Mouse (Mus musculus): ENCODE results near the gene Acsm3. TPM values are rescaled to one million over a fixed set of nuclear protein-coding genes. Genes with fewer than 3 reads are reported as not detected.

Acsm3 gene
- polyA plus RNA-seq, 1 experiment from 2014 or later = 0.13 TPM

GRCm38 (mm10) chr7:119800488-119800887 lies 39.8 kb downstream of the Acsm3 start:
- H3K27me3 ChIP-seq = no peaks in the 10 kb centered on the region
- no peak for ATAC-seq (replicated peaks; ENCODE audit: insufficient number of reproducible peaks, insufficient read depth, low FRiP score, low read depth)

DNA sequence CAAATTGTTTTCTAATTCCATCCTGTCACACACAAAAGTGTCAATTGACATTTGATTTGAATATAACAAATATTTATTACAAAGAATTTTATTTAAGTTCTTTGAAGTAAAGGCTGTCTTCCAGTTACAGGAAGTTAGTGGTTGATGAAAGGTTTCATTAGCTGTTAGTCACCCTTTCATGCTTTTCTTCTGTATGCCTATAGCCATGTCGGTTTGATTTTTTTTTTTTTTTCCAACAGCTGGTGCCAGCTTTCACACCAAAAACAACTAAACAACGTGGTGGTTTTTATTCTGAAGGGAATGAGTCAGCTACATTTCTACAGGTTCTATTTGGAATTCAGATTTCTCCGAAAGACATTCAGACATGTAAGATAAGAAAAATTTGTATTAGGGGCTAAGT lies 40.3 kb downstream of the Acsm3 start:
- WGBS = 72% methylated on average over 3 of the region's 3 CpGs
- H3K9me3 ChIP-seq (replicated peaks) = no peaks in the 10 kb centered on the region
- no peak overlapping the region for H3K27ac ChIP-seq
- no peak for ATAC-seq (replicated peaks; ENCODE audit: insufficient number of reproducible peaks, insufficient read depth, low FRiP score, low read depth)
- no peaks in the 10 kb centered on the region for H3K27me3 ChIP-seq
- H3K4me2 ChIP-seq = no peak overlapping the region
- no peak overlapping the region for H3K4me3 ChIP-seq
- H3K9ac ChIP-seq = no peak overlapping the region
- no peaks in the 10 kb centered on the region for H3K4me1 ChIP-seq (replicated peaks)
- H3K36me3 ChIP-seq = peaks cover 3% of the 10 kb centered on the region; the same call in 1 of the 2 replicates

More at GRCm38 (mm10) chr7:119800488-119800887, 39.8 kb downstream of the Acsm3 start:
- no peaks in the 10 kb centered on the region for H3K9me3 ChIP-seq (replicated peaks)
- no peak overlapping the region for H3K4me2 ChIP-seq
- no peak overlapping the region for H3K27ac ChIP-seq
- 91% methylated on average over 3 of the region's 3 CpGs for WGBS
- 0 out of 2 replicates have a peak, but pooled peaks cover 1% of the 10 kb centered on the region for H3K36me3 ChIP-seq
- no peak overlapping the region for H3K4me3 ChIP-seq
- H3K4me1 ChIP-seq (replicated peaks) = no peaks in the 10 kb centered on the region
- H3K9ac ChIP-seq = no peak overlapping the region

DNA sequence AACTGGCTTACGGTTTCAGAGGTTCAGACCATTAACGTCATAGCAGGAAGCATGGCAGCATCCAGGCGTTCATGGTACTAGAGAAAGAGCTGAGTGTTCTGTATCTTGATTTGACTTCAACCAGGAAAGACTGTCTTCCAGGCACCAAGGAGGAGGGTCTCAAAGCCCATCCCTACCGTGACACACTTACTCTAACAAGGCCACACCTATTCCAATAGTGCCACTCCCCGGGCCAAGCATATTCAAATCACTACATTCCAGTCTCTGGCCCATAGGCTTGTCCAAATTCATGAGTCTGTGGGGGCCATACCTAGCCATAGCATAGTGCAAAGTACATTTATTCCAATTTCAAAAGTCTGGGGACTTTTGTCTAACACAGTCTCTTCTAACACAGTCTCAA lies 46.7 kb downstream of the Acsm3 start:
- Histone ChIP-seq H3K9ac (no peak overlapping the region), H3K9me3 (replicated peaks) (no peaks in the 10 kb centered on the region), H3K27me3 (no peaks in the 10 kb centered on the region), H3K4me3 (no peak overlapping the region), H3K27ac (no peak overlapping the region), H3K4me1 (replicated peaks) (no peaks in the 10 kb centered on the region), H3K36me3 (peaks cover 29% of the 10 kb centered on the region), H3K4me2 (no peak overlapping the region)
- WGBS = 90% methylated on average over 5 of the region's 5 CpGs
- no peak for ATAC-seq (replicated peaks; ENCODE audit: insufficient number of reproducible peaks, insufficient read depth, low FRiP score, low read depth)

DNA sequence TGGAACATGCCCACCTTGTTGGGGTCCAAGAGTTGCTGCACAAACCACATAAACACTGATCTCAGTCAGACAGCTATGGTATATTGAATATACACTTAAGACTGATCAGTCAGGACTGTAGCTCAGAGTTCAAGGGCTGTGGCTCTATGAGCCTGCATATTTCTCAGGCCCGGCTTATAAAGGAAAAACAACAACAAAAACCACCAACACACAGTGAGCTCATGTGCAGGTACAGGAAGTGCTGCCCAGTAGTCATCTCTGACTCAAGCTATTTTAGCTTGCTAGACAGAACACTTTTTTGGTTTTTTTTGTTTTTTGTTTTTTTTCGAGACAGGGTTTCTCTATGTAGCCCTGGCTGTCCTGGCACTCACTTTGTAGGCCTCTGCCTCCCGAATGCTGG lies 48.0 kb downstream of the Acsm3 start:
- Histone ChIP-seq H3K27me3 (no peaks in the 10 kb centered on the region), H3K4me2 (no peak overlapping the region), H3K4me1 (replicated peaks) (no peaks in the 10 kb centered on the region), H3K9ac (no peak overlapping the region), H3K36me3 (peaks cover 29% of the 10 kb centered on the region), H3K4me3 (no peak overlapping the region), H3K9me3 (replicated peaks) (no peaks in the 10 kb centered on the region), H3K27ac (no peak overlapping the region)
- 85% methylated on average over 3 of the region's 3 CpGs for WGBS
- ATAC-seq (replicated peaks; ENCODE audit: insufficient number of reproducible peaks, insufficient read depth, low FRiP score, low read depth) = no peak

DNA sequence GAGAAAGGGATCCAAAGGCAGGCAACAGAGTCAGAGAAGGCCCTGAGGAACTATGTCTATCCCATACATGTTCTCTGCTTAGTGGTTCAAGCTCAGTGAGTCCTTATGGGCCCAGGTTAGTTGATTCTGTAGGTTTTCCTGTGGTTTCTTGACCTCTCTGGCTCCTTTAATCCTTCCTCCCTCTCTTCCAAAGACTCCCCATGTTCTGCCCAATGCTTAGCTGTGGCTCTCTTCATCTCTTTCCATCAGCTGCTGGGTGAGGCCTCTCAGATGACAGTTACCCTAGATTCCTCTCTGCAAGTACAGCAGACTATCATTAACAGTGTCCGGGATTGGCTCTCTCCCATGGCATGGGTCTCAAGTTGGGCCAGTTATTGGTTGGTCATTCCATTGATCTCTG lies 74.6 kb downstream of the Acsm3 start:
- ATAC-seq (replicated peaks; ENCODE audit: insufficient number of reproducible peaks, insufficient read depth, low FRiP score, low read depth) = no peak

GRCm38 (mm10) chr7:119835996-119836777 lies 75.5 kb downstream of the Acsm3 start:
- Histone ChIP-seq H3K9me3 (replicated peaks) (no peaks in the 10 kb centered on the region), H3K36me3 (peaks cover 4% of the 10 kb centered on the region), H3K27me3 (no peaks in the 10 kb centered on the region), H3K4me3 (no peak overlapping the region), H3K9ac (no peak overlapping the region), H3K27ac (no peak overlapping the region), H3K4me1 (replicated peaks) (no peaks in the 10 kb centered on the region), H3K4me2 (no peak overlapping the region)
- 87% methylated on average over 4 of the region's 4 CpGs for WGBS
- no peak for ATAC-seq (replicated peaks; ENCODE audit: insufficient number of reproducible peaks, insufficient read depth, low FRiP score, low read depth)

More for the DNA sequence above, 74.6 kb downstream of the Acsm3 start:
- WGBS = 94% methylated on average over 1 of the region's 1 CpGs
- H3K4me3 ChIP-seq = no peak overlapping the region
- no peak overlapping the region for H3K4me2 ChIP-seq
- H3K36me3 ChIP-seq = peaks cover 4% of the 10 kb centered on the region; the same call in 1 of the 2 replicates
- H3K27me3 ChIP-seq = no peaks in the 10 kb centered on the region
- H3K4me1 ChIP-seq (replicated peaks) = no peaks in the 10 kb centered on the region
- H3K9ac ChIP-seq = no peak overlapping the region
- no peaks in the 10 kb centered on the region for H3K9me3 ChIP-seq (replicated peaks)
- H3K27ac ChIP-seq = no peak overlapping the region

Other genes starting within 250 kb of the Acsm3 start
- gene Acsm5, start 241.5 kb upstream of the Acsm3 start, polyA plus RNA-seq (2015; fragmentation: Nextera tagmentation; extraction: Ambion mirVana) = not detected in 2 replicates
- not detected in 2 replicates for gene Pdilt, start 237.4 kb upstream of the Acsm3 start, polyA plus RNA-seq (2015; fragmentation: Nextera tagmentation; extraction: Ambion mirVana)
- gene Acsm2, start 206.6 kb upstream of the Acsm3 start, polyA plus RNA-seq (2015; fragmentation: Nextera tagmentation; extraction: Ambion mirVana) = not detected in 2 replicates
- 0.75 TPM in 1 of 2 replicates, not detected in the other for gene Acsm1, start 153.9 kb upstream of the Acsm3 start, polyA plus RNA-seq (2015; fragmentation: Nextera tagmentation; extraction: Ambion mirVana)
- gene Acsm4, start 70.9 kb upstream of the Acsm3 start, polyA plus RNA-seq (2015; fragmentation: Nextera tagmentation; extraction: Ambion mirVana) = not detected in 2 replicates
- gene Thumpd1, start 40.1 kb upstream of the Acsm3 start, polyA plus RNA-seq (2015; fragmentation: Nextera tagmentation; extraction: Ambion mirVana) = 42.6 and 49.9 TPM in 2 replicates
- gene Rexo5, start 33.1 kb downstream of the Acsm3 start, polyA plus RNA-seq (2015; fragmentation: Nextera tagmentation; extraction: Ambion mirVana) = 11.2 and 21.6 TPM in 2 replicates
- 12.0 TPM in 2 replicates for gene Eri2, start 33.1 kb downstream of the Acsm3 start, polyA plus RNA-seq (2015; fragmentation: Nextera tagmentation; extraction: Ambion mirVana)
- 7.6 and 8.9 TPM in 2 replicates for gene Lyrm1, start 134.9 kb downstream of the Acsm3 start, polyA plus RNA-seq (2015; fragmentation: Nextera tagmentation; extraction: Ambion mirVana)
- 6.8 and 7.4 TPM in 2 replicates for gene Dcun1d3, start 135.4 kb downstream of the Acsm3 start, polyA plus RNA-seq (2015; fragmentation: Nextera tagmentation; extraction: Ambion mirVana)